Mouse (Mus musculus): ENCODE measurements around the gene Igdcc3.

Gene Igdcc3

GRCm38 (mm10) chr9:65140936-65141305, at the start of gene Igdcc3:
TSS of gene Igdcc3 (plus strand) at chr9:65141189.
- peak; percentile 9 for DNase-seq

DNA sequence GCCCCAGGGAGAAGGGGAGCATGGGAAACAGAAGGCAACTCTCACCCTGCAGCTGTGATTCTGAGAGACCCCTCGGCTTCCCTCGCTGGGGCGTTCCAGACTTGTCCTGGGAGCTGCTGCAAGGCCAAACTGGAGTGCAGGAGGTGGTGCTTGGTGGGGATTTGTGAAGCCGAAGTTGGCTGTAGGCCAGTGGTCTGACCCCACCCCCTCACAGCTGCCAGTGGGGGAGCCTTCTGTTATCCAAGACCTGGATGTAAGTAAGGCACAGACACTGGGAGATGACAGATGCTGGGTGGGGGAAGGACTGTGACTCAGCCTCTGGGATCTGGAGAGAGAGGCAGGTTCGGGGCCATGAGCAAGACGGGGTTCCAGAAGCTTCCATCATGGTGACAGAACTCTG, 46.8 kb upstream of the Igdcc3 start:
- no peak for DNase-seq

DNA sequence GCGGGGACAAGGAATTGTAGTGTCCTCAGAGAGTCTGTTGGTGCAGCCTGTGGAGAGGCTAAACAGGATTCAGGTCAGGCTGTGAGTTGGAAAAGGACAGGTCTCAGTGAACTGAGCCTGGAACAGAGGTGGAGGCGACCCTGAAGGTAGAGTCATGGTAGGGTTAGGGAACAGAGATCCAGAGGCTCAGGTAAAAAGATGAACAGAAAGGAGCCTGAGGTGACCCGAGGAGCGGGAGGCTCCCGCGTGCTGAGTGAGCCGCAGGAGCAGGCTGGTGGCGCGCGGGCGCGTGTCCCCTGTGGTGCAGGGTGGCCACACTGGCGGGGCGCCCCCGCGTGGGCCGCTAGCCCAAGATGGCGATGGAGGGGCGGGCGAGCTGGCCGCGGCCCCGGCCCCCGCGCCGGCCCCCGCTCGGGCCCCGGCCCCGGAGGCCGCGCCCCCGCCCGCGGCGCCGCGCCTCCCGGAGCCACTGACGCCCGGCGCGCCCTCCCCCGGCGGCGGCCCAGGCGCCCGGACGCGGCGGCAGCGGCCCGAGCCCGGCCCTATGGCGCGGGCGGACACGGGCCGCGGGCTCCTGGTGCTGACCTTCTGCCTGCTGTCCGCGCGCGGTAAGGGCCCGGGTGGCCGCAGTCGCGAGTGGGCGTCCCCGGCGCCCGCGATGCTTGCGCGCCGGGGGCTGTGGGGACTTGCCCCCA, 39.9 kb upstream of the Igdcc3 start, which contains the start of gene Igdcc4:
Gene Igdcc4, plus strand, starts transcription at position 496 of the 695 bp plus-strand sequence.
- DNase-seq = no peak

- DNase-seq = no peak
Measured at GRCm38 (mm10) chr9:65101686-65102376, 39.2 kb upstream of the Igdcc3 start.

GRCm38 (mm10) chr9:65102377-65103172, 38.4 kb upstream of the Igdcc3 start:
- DNase-seq = no peak

DNA sequence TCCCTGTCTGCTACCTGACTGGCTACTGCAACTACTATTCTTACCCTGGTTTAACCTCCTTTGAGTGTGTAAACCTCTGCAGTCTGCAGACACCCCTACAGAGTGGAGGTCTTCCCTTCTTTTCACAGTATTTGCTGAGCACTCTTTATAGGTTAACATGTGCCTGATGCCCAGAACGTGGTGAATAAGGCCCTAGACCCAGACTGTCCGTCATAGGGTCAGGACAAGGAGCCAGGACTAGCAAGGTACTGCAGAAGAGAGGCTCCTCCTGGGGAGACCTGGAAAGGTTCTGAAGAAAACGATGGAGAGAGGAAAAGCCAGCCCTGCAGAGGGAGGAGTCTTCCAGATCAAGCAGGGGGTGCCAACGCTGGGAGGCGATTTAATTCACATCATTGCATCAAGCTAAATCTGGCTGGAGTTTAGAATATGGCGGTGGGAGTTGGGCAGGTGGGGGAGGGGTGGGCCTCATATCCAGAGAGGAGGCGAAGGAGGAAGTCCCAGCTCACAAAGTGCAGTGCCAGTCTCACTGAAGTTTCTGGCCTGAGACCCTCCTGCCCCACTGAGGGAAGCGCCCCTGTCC, 37.7 kb upstream of the Igdcc3 start:
- no peak for DNase-seq

GRCm38 (mm10) chr9:65106821-65107220, 34.2 kb upstream of the Igdcc3 start:
- no peak for DNase-seq

DNA sequence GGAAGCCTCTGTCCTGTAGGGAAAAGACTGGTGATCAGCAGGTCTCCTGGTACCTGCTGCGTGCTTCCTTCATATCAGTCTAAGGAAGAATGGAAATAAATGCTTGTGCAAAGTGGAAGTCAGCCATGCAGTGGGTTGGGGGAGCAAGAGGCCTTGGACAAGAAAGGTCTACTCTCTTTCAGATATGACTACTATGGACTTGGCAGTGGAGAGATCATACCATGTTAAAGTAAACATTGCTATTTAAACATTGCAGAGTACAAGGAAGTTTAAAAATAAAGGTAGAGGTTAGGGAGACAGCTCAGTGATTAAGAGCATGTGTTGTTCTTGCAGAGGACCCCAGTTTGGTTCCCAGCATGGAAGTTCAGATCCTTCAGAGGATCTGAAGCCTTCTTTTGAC, 33.1 kb upstream of the Igdcc3 start:
- no peak for DNase-seq

DNA sequence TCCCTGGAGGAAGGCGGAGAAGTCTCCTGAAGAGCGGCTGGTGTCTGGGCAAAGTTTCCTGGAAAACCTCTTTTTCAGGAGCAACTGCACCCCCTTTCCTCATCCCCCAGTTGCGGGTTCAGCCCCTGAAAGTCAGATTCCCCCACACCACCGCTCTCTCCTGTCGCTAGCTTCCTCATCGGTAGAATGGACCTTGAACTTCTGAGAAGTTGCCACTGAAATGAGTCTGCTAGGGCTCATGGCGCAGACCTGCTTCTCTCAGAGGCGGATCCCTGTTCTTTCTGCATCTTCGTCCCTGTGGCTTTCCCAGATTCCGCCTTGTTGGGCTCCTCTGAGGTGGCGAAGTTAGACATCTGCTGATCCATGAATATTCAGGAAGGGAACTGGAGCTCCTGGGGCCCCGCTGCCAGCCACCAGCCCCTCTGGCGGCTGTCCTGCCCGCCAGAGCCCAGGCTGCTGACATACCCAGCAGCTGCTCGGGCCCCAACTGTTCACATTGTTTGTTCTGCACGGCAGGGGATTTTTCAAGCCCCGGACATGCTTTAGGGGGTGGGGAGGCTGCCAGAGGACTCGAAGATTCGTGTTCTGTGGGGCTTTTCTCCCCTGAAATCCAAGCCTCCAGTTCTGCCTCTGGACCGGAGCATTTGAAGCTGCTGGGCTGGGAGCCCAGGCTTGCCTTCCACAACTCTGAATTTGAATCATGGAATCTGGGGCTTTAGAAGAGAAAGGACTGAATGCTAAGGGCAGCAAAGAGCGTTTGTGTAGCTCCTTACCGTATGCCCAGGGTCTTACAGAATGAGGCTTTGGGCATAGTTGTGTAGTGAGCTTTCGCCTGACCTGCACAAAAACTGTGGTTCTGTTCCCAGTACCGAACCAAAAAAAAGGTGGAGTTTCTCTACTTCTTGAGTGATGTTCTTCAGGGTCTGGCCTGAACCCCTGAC, 31.6 kb upstream of the Igdcc3 start:
- no peak for DNase-seq

DNA sequence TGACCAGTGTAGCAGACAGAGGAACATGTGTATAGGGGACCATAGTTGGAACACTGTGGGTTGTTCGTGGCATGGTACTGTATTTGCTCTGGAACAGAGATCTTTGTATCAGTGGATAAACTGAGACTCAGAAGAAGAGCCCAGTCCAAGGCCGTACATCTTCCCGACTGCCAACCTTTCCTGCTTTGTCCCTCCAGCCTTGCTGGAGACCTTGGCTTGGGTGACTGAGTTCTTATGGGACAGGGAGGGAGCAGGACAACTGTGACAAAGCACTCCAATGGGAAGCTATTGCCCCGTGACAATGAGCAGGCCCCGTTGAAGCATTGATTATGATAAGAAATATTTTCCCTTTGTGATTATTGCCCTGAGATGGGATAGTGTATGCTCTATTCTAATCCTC, 29.3 kb upstream of the Igdcc3 start:
- DNase-seq = no peak

DNA sequence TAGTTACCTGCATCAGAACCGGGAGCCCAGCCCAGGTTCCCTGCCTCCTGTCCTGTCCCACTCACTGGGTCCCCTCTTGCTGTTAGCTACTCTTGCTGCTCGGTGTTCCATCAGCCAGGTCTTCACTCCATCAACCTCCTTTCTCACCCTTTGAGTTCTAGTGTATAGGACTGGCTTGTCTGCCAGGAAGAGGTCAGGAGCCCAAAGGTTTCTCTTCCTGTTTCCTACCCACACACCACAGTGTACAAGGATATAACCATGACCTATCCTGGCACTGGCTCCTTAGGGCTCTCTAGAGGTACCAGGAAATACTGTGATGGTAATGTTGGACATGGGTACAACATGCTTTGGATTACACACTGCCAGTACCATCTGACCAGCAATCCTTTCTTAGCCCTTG, 27.3 kb upstream of the Igdcc3 start:
- no peak for DNase-seq

GRCm38 (mm10) chr9:65115891-65116290, 25.1 kb upstream of the Igdcc3 start:
- no peak for DNase-seq

- no peak for DNase-seq
Measured at GRCm38 (mm10) chr9:65117516-65117915, 23.5 kb upstream of the Igdcc3 start.

- peak; percentile 59 for DNase-seq
Measured at GRCm38 (mm10) chr9:65120935-65121334, 20.1 kb upstream of the Igdcc3 start.

DNA sequence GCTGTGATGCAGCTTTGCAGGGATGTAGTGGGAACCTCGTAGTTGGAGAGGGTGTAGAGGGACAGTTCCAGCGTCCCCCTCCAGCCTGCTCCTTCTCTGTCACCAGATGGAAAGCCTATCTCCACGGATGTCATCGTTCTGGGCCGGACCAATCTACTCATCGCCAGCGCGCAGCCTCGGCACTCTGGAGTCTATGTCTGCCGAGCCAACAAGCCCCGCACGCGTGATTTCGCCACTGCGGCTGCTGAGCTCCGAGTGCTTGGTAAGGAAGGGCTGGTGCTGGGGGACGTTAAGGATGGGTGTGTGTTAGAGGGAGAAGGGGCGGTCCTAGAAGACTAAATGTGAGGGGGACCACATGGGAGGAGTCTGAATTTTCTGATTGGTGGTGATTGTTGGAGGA, 18.4 kb upstream of the Igdcc3 start:
- DNase-seq = no peak

DNA sequence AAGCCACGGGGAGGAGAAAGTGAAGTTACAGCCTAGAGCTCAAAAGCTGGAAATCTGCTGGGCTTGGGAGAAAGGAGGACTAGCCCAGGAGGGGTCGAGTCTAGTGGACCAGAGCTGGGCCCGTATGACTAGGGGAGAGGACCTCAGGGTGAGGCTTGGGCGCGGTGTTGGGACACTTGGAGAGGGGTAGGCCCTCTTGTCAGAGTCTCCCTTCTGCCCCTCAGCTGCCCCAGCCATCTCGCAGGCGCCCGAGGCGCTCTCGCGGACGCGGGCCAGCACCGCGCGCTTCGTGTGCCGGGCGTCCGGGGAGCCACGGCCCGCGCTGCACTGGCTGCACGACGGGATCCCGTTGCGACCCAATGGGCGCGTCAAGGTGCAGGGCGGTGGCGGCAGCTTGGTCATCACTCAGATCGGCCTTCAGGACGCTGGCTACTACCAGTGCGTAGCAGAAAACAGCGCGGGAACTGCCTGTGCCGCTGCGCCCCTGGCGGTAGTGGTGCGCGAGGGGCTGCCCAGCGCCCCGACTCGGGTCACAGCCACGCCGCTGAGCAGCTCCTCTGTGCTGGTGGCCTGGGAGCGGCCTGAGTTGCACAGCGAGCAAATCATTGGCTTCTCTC, 17.3 kb upstream of the Igdcc3 start:
- peak; percentile 50 for DNase-seq

GRCm38 (mm10) chr9:65128123-65128815, 12.7 kb upstream of the Igdcc3 start:
- DNase-seq = peak; percentile 71

DNA sequence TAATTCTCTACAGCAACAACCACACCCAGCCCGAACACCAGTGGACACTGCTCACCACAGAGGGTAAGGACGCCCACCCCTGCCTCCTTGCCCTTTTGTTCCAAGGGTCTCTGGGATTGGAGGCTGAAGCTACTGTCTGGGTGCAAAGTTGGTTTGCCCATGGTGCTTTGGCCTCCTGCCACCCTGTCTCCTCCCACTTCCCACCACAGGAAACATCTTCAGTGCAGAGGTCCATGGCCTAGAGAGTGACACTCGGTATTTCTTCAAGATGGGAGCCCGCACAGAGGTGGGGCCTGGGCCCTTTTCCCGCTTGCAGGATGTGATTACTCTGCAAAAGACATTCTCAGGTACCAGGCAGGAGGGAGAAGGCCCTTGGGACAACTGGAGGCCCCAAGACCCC, 9.3 kb upstream of the Igdcc3 start:
- DNase-seq = no peak

GRCm38 (mm10) chr9:65133739-65134138, 7.2 kb upstream of the Igdcc3 start:
- peak; percentile 81 for DNase-seq

- no peak for DNase-seq
Measured at GRCm38 (mm10) chr9:65135126-65135525, 5.9 kb upstream of the Igdcc3 start.

- no peak for DNase-seq
Measured at GRCm38 (mm10) chr9:65140491-65140890, 498 bp upstream of the Igdcc3 start.
